Mouse (Mus musculus): ENCODE measurements around the gene BC004004. TPM values are rescaled to one million over a fixed set of nuclear protein-coding genes. Genes with fewer than 3 reads are reported as not detected.
"Not testable (repeated sequence)": the region's sequence is repeated elsewhere in the genome, so short reads cannot be mapped to it uniquely, and the experiment has no call there.

The BC004004 gene
- total RNA-seq, 4 experiments from 2014 or later: 98.1 to 131 (median 114) TPM

- no peak for DNase-seq (ENCODE audit: low spot score in 2 of 2)
These were observed 28.7 kb downstream of the BC004004 start for GRCm38 (mm10) chr17:29297321-29297720.

GRCm38 (mm10) chr17:29297813-29298212 lies 29.2 kb downstream of the BC004004 start:
- no peak for DNase-seq (ENCODE audit: low spot score in 2 of 2)

DNA sequence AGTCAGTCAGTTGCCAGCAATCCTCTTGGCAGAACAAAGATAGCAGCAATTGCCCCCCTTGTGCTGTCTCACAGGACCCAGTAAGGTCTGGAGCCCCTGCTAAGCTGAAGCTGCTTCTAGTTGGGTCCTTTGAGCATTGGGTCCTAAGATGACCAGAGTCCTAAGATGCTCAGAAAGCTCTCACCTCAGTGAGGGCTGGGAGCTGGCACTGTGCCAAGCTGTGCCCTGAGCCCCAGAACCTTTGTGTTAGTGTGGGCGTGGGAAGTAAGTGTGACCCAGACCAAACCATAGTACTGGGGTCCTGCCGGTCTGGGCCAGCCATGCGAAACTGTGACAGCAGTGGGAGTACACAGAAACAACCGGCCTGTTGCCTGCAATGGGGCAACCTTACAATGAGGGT lies 30.7 kb downstream of the BC004004 start:
- no peak for DNase-seq (ENCODE audit: low spot score in 2 of 2)

GRCm38 (mm10) chr17:29300926-29301325 lies 32.3 kb downstream of the BC004004 start:
- DNase-seq (ENCODE audit: low spot score in 2 of 2): no peak

- DNase-seq (ENCODE audit: low spot score in 2 of 2): no peak
These were observed 32.8 kb downstream of the BC004004 start for GRCm38 (mm10) chr17:29301421-29301820.

- DNase-seq (ENCODE audit: low spot score in 2 of 2): no peak
These were observed 33.6 kb downstream of the BC004004 start for GRCm38 (mm10) chr17:29302149-29302548.

DNA sequence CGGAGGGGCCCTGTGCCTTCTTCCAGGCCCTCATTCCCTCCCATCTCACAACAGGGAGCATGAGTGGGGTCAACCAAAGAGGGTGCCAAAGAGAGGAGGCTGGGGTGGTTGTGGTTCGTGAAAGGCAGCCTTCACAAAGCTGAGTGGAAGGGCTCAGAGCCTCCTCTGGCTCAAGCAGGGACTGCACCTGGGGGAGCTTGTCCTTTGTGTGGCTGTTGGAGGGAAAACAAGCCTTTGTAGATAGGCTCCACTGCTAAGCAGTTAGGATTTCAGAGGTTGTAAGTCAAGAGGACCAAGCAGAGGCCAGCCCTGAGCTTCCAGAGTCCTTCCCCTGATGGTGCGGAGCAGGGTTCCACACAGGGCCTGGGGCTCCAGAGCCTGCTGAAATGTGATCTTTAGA lies 34.5 kb downstream of the BC004004 start:
- no peak for DNase-seq (ENCODE audit: low spot score in 2 of 2)

DNA sequence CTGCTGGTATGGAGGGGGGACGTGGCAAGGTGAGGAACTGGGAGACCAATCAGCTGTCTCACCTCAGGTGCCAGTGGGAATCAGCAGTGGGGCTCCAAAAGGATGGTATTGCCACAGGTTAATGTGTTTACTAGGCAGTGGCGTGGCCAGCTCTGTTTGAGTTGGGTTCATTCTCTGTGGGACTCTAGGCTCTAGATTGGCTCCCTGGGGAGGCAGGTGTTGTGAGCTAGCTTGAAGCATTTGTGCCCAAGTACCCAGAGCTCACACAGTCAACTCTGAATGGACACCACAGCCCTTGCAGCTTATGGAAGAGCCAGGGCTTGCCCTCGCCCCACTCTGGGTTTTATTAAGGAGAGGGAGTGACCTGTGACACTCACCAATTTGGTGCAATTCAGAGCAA lies 35.3 kb downstream of the BC004004 start:
- DNase-seq (ENCODE audit: low spot score in 2 of 2): no peak

- no peak for DNase-seq (ENCODE audit: low spot score in 2 of 2)
These were observed 35.9 kb downstream of the BC004004 start for GRCm38 (mm10) chr17:29304376-29305057.

DNA sequence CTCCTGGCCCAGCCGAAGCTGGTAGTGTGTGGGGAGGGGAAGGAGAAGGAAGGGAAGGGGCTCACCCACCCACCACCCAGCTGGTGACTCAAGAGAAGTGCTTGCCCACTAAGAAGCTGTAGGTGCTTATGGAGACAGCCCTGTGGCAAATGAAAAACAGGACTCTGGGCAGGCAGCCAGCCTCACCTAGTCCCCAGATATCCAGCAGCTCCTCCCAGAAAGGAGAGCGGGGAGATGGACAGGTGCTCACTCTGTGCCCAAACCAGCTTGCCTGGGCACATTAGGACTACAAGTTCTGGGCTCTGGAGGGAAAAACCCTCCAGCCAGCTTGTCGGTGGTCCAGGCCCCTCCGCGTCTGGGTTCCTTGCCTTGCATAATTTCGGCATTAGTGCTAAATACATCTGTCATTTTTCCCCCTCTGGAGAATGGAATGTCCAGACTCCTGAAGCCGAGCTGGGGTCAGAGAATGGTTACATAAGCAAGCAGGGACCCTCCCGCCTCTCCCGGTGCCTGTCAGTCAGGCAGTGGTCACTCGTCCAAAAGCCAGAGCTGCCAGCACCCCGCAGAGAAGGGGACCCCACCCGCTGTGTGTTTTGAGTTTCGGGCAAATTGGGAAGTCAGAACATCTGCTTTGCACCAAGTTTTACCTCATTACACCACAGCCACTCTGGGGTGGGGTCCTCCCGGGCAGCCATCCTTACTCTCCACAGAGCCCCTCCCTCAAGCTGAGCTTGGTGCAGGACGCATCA lies 36.6 kb downstream of the BC004004 start:
- DNase-seq (ENCODE audit: low spot score in 2 of 2): no peak

- DNase-seq (ENCODE audit: low spot score in 2 of 2): no peak
These were observed 37.3 kb downstream of the BC004004 start for GRCm38 (mm10) chr17:29305871-29306270.

GRCm38 (mm10) chr17:29310056-29310623 lies 41.6 kb downstream of the BC004004 start:
- DNase-seq (ENCODE audit: low spot score in 2 of 2): no peak

- no peak for DNase-seq (ENCODE audit: low spot score in 2 of 2)
These were observed 43.0 kb downstream of the BC004004 start for GRCm38 (mm10) chr17:29311602-29312001.

DNA sequence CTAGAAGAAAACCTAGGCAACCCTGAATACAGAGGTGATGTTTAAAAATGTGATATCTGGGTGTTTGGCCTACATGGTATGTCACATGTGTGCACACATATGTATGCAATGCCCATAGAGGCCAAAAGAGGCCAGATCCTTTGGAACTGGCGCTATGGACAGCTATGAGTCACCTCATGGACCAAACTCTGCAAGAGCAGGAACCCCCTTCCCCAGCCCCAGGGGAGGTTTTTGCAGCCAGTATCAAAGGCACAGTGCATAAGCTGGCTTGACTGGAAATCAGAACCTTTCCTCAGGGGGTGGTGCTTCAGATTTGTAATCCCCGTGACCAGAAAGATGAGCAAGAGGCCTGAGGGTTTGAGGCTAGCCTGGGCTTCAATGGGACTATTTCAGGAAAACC lies 43.5 kb downstream of the BC004004 start:
- DNase-seq (ENCODE audit: low spot score in 2 of 2): no peak

DNA sequence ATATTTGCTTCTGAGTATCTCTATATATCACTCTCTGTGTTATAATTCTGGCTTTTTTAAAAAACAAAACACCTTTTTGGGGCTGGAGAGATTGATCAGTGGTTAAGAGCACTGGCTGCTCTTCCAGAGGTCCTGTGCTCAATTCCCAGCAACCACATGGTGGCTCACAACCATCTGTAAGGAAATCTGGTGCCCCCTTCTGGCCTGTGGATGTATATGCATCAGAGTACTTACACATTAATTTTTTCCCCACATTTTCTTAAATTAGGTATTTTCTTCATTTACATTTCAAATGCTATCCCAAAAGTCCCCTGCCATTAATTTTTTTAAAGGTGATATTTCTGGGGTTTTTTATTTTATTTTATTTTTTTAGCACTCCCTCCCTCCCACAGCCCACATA lies 44.7 kb downstream of the BC004004 start:
- no peak for DNase-seq (ENCODE audit: low spot score in 2 of 2)

DNA sequence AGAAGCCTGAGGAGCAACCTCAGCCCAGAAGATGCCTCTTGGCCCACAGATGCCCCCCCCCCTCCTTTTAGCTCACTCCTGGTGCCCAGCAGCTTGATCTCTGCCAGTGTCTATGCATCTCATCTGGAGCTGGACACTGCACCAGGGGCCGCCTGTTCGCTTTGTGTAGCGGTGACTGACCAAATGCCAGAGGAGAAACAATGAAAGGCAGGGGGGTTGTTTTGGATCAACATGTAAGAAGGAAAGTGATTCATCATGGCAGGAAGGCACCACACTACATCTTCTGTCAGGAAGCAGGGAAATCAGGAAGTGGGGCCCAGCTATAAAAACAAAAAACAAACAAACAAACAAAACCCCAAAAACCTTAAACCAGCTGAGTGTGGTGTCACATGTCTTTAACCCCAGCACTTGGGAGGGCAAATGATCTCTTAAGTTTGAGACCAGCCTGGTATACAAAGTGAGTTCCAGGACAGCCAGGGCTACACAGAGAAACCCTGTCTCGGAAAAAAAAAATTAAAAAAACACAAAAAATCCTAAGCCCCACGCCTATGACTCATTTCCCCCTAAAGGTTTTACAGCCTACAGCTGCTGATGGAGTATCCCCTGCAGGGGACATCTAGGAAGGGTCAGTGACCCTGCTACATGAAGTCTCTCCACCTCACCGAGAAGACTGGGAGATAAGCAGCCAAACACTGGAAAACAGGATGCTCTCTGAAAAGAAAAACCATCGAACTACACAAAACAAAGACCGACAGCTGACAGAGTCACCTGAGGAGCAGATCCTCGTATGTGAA lies 47.3 kb downstream of the BC004004 start:
- DNase-seq (ENCODE audit: low spot score in 2 of 2): no peak

DNA sequence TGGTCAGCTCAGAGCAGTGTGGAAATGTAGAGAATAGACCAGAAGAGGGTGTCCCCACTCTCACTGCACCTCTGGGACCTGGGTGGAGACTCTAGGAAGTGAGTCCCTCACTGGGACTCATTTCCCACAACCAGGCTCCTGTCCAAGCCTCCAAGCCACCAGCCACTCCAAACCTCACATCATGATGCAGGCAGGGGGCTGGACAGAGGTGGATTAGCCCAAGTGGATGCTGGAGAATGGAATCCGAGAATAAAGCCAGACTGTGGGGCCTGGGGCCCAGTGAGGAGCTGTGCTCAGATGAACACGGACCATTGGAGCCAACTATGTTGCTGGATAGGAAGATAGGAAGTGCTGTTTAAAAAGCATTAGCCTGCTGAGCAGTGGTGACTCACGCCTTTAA lies 48.3 kb downstream of the BC004004 start:
- no peak for DNase-seq (ENCODE audit: low spot score in 2 of 2)

GRCm38 (mm10) chr17:29317380-29317779 lies 48.8 kb downstream of the BC004004 start, which contains the start of gene Pi16:
Pi16 (plus strand) TSS chr17:29317680.
- not testable (repeated sequence) for DNase-seq (ENCODE audit: low spot score in 2 of 2)

DNA sequence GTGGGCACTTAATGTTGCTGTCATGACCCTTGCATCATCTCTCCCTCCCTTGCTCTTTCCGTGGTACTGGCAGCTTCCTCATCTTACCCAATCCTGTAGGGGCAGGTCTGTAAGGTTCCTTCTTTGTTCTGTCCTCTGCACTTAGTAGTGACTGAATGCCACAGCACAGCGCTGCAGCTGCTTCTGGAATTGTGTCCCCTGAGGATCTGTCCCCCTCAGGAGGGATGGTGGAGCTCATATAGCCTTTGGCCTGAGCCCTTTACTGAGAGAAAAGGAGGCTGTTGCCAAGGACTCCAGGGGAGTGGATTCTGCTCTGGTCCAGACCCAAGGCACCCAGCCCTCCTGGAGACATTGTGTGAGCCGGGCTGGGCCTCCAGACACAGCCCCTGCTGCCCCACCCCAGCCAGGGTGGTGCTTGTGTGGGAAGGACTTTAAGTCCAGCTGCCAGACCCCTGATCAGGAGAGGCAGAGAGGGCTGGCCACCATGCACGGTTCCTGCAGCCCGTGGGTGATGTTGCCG lies 50.2 kb downstream of the BC004004 start:
- no peak for DNase-seq (ENCODE audit: low spot score in 2 of 2)

DNA sequence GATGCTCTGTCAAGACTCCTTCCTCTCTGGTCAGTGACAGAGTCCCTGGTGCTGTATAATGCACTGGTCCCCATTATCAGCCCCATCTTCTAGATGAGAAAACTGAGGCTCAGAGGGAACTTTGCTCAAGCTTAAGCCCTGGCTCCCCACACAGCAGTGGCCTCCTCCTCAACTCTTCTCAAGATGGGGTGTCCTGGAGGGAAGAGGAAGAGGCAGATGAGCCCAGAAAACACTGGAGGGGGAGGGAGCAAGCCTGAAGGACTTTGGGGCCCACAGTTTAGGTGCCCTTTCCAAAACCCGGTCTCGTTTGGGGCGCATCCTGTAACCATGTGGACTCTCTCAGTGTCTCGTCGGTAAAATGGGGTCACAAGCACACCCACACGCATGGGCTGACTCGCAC lies 50.9 kb downstream of the BC004004 start:
- DNase-seq (ENCODE audit: low spot score in 2 of 2): no peak

DNA sequence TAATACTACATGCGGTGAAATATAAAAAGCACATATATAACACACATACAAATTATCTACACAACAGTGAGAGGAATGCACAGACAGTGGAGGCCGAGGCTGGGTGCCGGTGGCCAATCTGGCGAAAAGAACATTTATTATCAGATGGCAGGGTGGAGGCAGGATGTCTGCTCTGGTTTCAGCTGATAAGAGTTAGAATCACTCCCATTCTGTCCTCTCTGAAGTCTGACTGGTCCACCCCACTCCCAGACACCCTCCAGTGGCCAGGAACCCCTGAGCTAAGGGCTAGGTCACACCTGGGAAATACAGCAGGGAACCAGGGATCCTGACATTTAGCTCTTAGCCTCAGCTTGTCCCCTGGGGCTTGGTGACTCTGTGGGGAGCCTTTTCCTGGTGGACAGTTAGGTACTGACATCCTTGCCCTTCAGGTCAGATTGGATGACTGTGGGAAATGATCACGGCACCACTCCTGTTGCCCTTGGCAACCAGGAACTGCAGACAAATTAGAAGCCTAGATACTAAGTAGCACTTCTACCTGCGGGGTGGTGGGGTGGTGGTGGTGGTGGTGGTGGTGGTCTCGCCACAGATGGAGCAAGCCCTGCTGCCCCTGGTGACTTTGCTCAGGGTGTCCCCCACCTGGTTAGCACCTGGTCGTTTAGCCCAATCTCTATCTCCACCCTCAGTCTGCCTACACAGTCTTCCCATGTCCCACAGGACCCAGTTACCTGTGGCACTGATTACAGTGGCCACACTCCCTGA lies 51.5 kb downstream of the BC004004 start:
- no peak for DNase-seq (ENCODE audit: low spot score in 2 of 2)
